Mouse (Mus musculus) olfactory bulb, adult 2 months (tissue): ENCODE measurements around the gene Fgfr2. TPM values are rescaled to one million over a fixed set of nuclear protein-coding genes. Genes with fewer than 3 reads are reported as not detected.
"Not testable (repeated sequence)": the region's sequence is repeated elsewhere in the genome, so short reads cannot be mapped to it uniquely, and the experiment has no call there.

ENCODE experiments used
- H3K27ac ChIP-seq: fragments of 200-500 bp; 2 replicates; pipeline ENCODE4 v1.5.1; 2012; ENCODE audit warnings: low read depth, low read length; ENCODE audit not compliant: insufficient read depth
- H3K4me1 ChIP-seq: fragments of 200-500 bp; 2 replicates; pipeline ENCODE4 v1.6.1; 2012; ENCODE audit warnings: low read length; ENCODE audit not compliant: control insufficient read depth, insufficient read depth
- H3K4me3 ChIP-seq: fragments of 200-500 bp; 2 replicates; pipeline ENCODE4 v1.5.1; 2012; ENCODE audit warnings: mild to moderate bottlenecking, low read depth, low read length, moderate library complexity; ENCODE audit not compliant: insufficient read depth
- CTCF ChIP-seq: fragments of 200-500 bp; IDR thresholded peaks from 2 replicates; pipeline ENCODE4 v1.5.1; 2012; ENCODE audit warnings: low read depth, mild to moderate bottlenecking, low read length, moderate library complexity; ENCODE audit not compliant: insufficient read depth
- POLR2A ChIP-seq: fragments of 200-500 bp; IDR thresholded peaks from 2 replicates; pipeline ENCODE4 v1.6.1; 2012; ENCODE audit warnings: mild to moderate bottlenecking, low read depth, low read length, moderate library complexity; ENCODE audit not compliant: insufficient read depth
- WGBS: fragments of 180-500 bp; shearing (Covaris S2); methylation state at CpG from one replicate; pipeline ENCODE4 v1.1.7; 2018; 5-methylcytosine and 5-hydroxymethylcytosine counted together
- polyA plus RNA-seq: library from polyadenylated mRNA; stranded (reverse); fragments of >200 nt; gene quantifications from 2 replicates; pipeline ENCODE4 v1.2.4, GENCODE M21; 2012; ENCODE audit warnings: low replicate concordance; ENCODE audit not compliant: missing spikeins, insufficient read depth, insufficient read length

The Fgfr2 gene
- polyA plus RNA-seq, 1 experiment = not detected

DNA sequence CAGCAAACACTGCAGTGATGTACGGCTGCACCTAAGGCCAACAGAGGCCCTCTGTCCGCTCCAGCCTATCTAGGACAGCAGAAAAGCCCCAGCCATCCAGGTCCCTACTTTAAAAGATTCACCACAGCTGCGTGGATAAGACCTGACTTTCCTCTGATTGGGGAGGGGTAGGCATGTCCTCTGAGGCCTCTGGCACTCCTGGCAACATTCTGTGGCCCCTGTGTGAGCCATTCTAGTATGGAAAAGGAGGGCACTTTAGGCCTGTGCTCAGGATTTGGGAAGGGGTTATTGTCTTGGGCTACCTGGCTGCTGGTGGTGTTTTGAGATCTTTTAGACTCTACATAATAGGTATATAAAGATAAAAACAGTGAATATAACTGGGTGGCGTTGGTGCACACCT, 456.6 kb downstream of the Fgfr2 start:
- 97% methylated on average over 4 of the region's 4 CpGs for WGBS
- TF ChIP-seq CTCF (no peak), POLR2A (no peak)

DNA sequence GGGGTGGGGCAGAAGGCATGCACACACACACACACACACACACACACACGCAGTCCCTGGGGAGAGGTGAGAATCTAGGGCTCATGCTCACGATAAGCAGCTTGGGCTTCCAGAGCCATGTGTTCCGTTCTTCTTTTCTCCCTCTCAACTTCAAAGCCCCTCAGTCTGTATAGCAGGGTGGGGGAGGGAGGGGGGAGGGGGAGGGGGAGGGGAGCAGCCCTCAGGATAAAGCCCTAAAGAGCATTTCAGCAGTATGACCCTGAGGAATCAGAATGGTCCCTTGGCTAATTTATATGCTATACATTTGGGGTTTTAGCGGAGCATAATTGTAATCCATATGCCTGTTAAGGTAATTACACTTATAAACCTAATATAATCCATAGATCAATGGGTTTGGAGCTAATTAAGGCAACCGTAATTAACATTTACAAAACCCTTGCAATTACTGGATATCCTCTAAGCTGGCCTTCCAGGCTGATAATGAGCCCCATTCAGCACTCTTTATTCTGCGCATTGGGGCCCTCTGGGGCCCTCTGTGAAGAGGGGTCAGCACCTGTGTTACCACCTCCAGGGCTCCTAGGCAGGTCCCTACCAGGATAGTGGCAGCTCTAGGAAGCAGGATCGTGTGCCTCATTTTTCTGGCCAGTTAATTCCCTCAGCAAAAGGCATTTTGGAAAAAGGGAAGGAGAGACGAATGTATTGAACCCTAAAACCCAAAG, 457.3 kb downstream of the Fgfr2 start:
- 76% methylated on average over 8 of the region's 8 CpGs for WGBS
- Histone ChIP-seq H3K4me1 (no peaks in the 10 kb centered on the region; the same call in 1 of the 2 replicates), H3K27ac (no peak overlapping the region), H3K4me3 (no peak overlapping the region)
- no peak for TF ChIP-seq CTCF
- TF ChIP-seq POLR2A = no peak

More for the DNA sequence above, 456.6 kb downstream of the Fgfr2 start:
- Histone ChIP-seq H3K4me3 (no peak overlapping the region), H3K4me1 (no peaks in the 10 kb centered on the region; the same call in 1 of the 2 replicates), H3K27ac (no peak overlapping the region)

DNA sequence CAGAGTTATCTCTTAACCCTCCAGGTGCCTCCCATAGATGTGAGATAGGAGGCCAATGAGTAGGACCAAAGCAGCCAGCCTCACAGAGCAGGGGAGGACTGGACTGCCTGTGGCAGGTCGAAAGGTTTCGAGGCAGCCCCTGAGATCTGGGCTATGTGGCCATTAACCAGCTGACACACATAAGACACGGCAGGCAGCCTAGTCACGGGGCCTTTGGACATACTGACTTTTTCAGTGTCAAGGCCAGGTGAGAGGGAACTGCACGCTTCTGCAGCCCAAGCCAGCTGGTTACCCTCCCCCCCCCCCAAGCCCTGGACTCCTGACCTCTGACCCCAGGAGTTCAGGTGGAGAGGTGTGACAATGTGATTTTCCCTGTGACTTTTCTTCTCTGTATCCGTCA, 458.3 kb downstream of the Fgfr2 start:
- Histone ChIP-seq H3K27ac (no peak overlapping the region), H3K4me1 (peaks cover 6% of the 10 kb centered on the region), H3K4me3 (no peak overlapping the region)
- 96% methylated on average over 6 of the region's 6 CpGs for WGBS
- no peak for TF ChIP-seq CTCF
- no peak for TF ChIP-seq POLR2A

DNA sequence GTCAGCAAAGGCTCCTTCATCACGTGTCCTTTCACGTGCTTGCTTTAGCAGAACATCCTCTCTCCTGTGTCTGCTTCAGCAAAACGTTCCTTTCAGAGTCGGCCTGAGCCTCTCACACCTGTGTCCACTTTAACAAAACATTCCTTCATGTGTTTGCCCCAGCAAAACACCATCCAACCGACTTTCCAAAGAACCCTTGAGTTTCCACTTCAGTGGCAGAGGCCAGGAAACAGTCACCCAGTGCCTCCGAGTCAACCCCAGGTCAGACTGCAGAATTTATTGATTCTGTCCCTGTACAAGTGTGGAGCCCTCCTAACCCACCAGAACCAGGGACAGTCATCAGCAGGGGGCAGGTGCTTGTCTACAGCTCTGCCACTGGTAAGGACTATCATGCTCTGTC, 460.3 kb downstream of the Fgfr2 start:
- H3K4me3 ChIP-seq, H3K27ac ChIP-seq: not testable (repeated sequence)
- H3K4me1 ChIP-seq = peaks cover 20% of the 10 kb centered on the region
- 89% methylated on average over 6 of the region's 6 CpGs for WGBS

DNA sequence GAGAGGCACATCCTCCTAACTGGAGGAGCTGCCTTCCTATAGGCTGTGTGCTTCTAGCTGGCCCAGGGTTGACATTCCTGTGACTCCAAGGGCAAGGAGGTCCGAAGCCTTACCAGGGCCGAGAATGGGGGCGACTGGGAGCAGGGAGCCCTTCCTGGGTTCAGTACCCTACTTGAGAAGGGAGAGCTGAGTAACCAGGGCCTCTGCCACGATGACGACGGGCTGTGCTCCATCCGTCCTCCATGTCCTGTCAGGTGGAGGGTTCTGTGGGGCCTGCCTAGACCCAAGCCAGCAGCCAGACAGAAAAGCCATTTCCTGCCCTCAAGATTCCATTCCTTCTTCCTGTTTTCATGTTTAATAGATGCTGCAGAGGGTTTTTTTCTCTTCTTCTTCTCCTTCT, 463.5 kb downstream of the Fgfr2 start:
- peaks cover 26% of the 10 kb centered on the region for H3K4me1 ChIP-seq
- 91% methylated on average over 7 of the region's 7 CpGs for WGBS
- H3K27ac ChIP-seq = no peak overlapping the region
- no peak overlapping the region for H3K4me3 ChIP-seq
- TF ChIP-seq POLR2A (no peak), CTCF (no peak)

DNA sequence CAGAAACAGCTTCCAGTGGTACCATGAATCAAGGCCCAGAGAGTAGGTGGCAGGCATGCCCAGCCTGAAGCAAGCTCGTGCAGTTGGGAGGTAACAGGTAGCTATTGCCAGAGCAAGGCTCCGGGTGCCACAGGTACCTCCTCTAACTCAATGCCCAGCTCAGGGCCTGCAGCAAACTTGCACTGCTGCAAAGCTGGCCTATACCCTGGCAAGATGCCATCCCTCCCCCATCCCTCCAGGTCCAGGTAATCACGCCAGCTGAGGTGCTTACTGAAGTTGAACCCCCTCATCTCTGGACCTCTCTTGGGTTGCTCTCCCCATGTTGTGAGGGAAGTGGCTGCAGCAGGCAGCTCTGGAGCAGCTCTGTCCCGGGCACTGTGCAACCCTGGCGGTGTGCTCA, 464.5 kb downstream of the Fgfr2 start:
- 95% methylated on average over 5 of the region's 5 CpGs for WGBS
- Histone ChIP-seq H3K4me3 (no peak overlapping the region), H3K27ac (no peak overlapping the region), H3K4me1 (peaks cover 29% of the 10 kb centered on the region)
- TF ChIP-seq POLR2A (no peak), CTCF (no peak)

DNA sequence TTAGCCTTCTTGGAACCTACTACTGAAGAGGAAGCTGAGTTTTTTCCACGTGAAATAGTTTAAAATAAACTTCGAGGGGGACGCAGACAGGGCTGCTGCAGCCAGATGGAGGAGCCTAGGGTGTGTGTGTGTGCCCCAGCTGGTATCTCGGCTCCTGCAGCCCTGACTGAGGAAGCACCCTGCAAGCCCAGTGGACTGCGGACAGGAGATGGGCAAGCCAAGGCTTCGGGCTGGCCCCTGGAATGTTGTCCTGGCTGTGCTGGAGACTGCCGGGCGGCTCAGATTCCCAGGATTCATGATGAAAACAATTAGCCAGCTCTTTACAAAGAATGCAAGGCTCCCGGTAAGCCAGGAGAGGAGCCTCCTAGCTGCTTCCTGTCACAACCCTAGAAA, 465.1 kb downstream of the Fgfr2 start:
- 46% methylated on average over 9 of the region's 9 CpGs for WGBS
- TF ChIP-seq CTCF = no peak
- H3K4me1 ChIP-seq = peaks cover 29% of the 10 kb centered on the region
- no peak overlapping the region for H3K27ac ChIP-seq
- H3K4me3 ChIP-seq = no peak overlapping the region

DNA sequence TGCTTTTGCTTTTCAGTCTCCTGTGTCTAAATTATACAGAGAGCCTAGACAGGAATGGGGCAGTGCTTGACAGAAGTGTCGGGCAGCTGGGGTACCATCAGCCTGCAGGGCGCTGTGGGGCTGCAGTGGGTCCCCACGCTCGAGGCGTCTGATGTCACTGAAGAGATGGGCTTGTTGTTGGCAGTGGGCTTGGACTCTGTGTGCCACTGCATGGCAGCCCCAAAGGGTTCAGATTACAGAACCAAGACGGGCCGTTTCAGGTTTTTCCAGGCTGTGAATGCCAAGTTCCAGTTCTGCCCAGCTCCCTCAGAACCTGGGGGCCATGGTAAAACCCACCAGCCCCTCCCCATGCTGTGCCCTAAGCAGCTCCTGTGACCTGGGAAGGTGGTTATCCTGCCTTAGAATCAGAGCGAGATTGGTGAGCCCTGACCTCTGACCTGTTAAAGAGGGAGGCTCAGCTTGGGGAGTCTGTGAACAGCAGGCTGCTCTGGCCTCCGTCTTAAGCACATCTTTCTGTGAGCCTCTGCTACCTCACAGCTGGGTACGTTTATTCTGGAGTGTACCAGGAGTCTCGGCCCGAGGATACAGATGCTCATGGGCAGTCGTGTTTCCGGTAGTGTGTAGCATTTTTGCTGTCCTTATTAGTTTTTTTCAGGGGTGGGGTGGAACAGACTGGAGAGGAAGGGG, 465.6 kb downstream of the Fgfr2 start:
- H3K4me1 ChIP-seq = peaks cover 29% of the 10 kb centered on the region
- no peak overlapping the region for H3K27ac ChIP-seq
- TF ChIP-seq POLR2A (no peak), CTCF (no peak)
- 72% methylated on average over 14 of the region's 14 CpGs for WGBS
- H3K4me3 ChIP-seq = no peak overlapping the region

DNA sequence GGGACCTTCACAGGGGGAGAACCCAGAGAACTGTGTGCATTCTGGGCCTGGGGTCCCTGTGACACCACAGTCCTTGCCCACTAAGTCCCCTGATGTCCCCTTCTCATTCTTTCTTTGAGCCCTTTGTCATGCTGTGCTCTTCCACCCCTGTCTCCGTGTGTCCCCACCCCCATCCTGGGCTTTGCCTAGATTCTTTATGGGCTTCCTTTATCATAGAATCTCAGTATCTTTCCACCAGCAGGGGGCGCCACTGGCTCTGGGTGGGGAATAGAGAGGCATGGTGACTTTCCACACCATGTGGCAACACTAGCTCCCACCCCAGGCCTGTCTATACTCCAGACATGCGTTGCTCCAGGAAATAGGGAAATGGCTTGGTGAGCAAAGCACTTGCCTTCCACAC, 466.6 kb downstream of the Fgfr2 start:
- 0 out of 2 replicates have a peak overlapping the region, but pooled peaks have one; percentile 21 for H3K27ac ChIP-seq
- peak; percentile 63; the same call in 1 of the 2 replicates for TF ChIP-seq CTCF
- TF ChIP-seq POLR2A = no peak
- H3K4me1 ChIP-seq = peaks cover 29% of the 10 kb centered on the region
- 4% methylated on average over 3 of the region's 3 CpGs for WGBS
- H3K4me3 ChIP-seq = no peak overlapping the region
